Mouse (Mus musculus): ENCODE measurements at regions not wholly inside any gene's neighbourhood (a gene's known extent, or its start where the extent isn't known, plus 50 kb on each side); places are given as distances from the start of the nearest gene placed in this dataset.

DNA sequence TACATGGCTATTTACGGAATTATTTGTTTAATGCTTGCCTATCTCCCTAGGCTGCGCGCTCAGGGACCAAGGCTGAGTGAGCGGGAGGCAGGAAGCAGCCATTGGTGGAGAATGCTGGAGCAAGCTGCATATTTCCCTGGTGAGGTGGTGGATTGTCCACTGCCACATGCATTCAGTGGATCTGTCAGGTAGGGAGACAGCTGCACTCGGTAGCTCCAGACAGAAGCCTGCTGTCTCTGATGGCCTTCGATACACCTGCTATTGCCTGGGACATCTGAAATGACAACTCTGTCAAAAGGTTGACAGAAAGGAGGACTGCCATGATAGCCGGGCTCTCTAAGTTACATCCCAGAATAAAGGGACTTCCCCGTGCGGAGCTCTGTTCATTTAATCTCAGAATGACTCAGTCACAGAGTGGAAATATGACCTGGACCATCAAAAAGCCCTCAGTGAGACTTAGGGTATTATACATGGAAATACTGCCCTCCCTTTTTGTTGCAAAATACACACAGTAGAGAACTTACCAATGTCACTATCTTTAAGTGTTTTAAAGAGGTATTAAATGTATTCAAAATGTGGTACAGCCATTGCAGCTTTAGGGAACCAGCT lies 201.5 kb downstream of the Hhipl2 start:
- DNase-seq (ENCODE audit: low spot score in 2 of 2): no peak

DNA sequence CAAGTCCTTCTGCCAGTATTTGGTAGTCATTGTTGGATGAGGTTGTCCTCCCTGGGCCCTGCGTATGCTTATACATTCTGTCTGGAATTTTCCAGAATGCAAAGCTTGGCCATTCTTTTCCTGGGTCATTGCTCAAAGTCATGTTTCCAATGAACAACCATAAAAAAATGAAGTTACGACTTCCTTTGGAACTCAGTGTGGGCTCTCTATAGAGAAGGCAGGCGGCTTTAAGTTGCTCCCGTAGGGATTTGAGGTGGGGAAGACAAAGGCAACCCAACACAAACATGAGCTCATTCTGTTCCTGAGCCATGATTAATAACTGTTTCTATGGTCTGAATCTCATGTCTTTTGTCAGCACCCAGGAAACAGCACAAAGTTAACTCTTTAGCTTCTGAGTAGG lies 204.3 kb downstream of the Hhipl2 start:
- DNase-seq (ENCODE audit: low spot score in 2 of 2): no peak

DNA sequence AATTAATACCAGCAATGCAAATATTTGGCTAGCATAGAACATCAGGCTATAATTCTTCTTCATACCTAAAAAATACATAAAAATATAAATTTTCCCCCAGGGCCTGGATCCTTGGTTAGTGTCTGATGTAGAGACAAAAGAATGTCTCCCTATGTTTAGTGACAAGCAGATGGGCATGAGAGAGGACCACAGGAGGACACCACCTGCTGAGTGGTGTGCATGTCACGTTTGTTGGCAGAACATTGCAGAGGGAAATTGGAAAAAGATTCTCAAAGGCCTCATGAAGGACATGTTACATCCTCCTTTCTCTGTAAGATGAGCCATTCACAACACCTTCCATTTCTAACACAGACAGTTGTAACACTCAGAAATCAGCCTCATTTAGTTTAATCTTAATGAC lies 206.3 kb downstream of the Hhipl2 start:
- peak in 1 of 2 experiments; percentile 10 for DNase-seq (ENCODE audit: low spot score in 2 of 2)

DNA sequence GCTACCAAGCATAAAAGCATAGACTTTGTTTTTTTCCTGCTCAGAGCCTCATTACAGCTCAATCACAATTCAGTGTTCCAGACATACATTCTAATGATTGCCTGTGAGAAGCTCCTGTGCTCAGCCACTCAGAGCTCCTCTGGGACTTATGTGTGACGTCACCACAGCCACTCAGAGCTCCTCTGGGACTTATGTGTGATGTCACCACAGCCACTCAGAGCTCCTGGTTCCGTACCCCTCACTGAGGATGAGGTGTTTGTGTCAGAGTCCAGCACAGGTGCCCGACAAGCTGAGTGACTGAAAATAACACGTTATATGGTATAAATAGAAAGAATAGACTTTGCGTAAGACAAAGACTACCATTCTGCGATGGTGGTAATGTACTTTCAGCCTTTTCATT lies 215.8 kb downstream of the Hhipl2 start:
- no peak for DNase-seq (ENCODE audit: low spot score in 2 of 2)

DNA sequence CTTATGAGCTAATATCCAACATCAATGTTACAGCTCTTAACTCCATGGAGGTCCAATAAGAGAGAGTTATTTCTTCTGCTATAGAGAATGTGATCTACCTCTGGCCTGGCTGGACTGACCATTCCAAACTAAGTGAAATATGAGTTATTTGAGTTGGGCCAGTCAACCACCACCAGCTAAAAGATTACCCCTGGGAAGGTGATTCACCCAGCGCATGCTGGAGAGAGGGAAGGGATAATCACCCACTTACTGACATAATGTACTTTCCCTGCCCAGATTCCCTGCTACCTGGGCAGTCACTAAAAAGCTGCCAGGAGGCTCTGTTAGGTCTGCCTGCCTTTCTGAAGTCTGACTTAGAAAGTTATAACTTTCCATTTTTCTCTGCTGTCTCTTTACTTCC lies 216.8 kb downstream of the Hhipl2 start:
- DNase-seq (ENCODE audit: low spot score in 2 of 2): no peak

DNA sequence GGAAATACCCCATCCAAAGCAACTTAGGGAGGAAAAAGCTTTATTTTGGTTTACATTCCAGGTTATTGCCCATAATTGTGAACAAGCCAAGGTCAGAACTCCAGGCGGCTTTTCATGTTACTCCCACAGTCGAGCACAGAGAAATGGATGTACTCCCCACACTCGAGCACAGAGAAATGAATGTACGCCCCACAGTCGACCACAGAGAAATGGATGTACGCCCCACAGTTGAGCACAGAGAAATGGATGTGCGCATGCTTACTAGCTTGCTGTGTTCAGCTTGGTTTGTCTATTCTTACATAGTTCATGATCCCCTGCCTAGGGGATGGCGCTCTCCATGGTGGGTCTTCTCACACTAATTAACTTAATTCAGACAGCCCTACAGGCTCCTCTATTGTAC lies 219.2 kb downstream of the Hhipl2 start:
- DNase-seq (ENCODE audit: low spot score in 2 of 2): no peak

DNA sequence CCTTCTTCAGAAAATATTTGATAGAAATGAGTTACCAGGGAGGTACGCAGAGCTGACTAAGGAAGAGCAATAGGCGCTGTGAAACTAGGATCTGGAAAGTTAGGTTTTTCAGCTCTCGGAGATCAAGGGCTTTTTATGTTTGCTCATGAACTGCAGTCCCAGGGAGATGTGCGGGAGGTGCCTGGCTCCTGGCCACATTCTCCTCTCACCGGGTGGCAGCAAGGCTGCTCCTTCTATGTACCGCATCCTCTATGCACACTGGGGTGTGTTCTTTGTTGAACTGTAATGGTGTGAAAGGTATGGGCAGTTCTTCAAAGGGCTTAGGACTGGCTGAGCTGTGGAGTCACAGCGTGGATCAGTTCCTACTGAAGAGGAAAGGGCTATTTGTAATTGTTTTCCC lies 221.3 kb downstream of the Hhipl2 start:
- DNase-seq (ENCODE audit: low spot score in 2 of 2): no peak

DNA sequence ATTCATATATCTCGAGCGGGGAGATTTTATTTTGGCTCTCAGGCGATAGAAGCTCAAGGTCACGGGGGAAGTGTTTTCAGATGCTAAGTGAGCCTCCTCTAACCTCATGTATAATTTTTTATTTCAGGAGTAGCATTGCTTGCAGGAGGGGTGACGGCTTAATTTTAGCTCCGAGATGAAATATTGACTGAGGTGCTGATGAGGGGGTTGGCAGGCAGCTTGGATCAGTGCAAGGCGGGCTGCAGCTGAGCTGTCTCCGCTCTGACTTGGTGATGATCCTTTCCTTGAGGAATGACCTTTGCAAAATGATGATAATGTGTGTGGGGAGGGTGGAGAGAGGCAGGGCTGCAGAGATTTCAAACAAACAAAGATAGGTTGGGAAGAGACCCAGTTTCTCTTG lies 222.6 kb downstream of the Hhipl2 start:
- DNase-seq (ENCODE audit: low spot score in 2 of 2): no peak

DNA sequence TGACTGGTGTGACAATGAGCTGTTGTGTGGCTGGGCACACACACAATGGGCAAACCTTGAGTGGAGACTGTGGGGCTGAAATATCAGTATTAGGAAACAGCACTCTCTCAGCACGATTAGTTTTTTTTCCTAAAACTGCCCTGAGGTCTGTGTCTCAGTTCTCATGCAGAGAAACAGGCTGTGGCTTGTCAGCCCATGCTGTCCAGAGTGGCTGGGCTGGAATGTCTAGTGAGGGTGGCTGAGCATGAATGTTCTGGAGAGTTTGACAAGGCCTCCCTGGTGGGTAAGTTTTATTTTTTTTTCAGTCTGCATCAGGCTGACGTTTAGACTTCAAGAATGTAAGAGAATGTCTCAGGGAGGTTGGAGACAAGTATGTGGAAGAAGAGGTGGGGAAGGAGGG lies 226.0 kb downstream of the Hhipl2 start:
- no peak for DNase-seq (ENCODE audit: low spot score in 2 of 2)

DNA sequence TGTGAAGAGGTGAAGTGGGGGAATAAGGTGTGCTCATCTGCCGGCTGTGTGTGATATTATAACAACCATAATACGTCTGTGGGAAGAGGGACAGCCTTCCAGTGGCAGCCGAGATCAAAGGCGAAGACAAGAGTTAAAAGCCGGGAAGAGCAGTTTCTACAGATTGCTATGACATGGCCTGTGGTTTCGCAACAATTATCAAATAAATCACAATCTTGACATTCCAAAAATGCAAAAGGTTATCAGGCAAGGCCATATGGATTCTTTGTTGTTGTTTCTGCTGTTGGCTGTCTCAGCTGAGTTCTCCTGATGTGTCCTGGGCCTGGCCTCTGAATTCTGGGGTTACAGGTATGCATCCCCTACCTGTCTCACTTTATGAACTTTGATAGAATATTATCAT lies 235.9 kb downstream of the Hhipl2 start:
- DNase-seq (ENCODE audit: low spot score in 2 of 2): no peak

DNA sequence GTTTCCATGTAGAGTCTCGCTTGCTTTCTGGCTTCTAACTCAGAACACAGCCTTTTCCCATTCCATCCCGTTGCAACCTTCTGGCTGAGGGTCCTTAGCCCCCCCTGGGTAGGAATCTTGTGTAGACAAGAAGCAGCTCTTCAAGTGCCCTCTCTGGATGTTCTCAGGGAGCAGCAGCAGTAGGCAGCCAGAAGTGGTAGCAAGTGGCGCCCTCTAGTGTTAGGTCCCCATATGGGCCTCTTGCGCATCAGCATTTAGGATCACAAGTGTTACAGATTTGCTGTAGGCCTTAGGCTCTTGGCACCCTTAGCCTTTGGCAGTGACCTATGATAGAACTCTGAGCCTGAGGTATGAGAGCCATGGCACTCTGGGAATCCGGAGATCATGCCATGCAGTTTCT lies 239.0 kb downstream of the Hhipl2 start:
- DNase-seq (ENCODE audit: low spot score in 2 of 2): peak in 1 of 2 experiments; percentile 67

DNA sequence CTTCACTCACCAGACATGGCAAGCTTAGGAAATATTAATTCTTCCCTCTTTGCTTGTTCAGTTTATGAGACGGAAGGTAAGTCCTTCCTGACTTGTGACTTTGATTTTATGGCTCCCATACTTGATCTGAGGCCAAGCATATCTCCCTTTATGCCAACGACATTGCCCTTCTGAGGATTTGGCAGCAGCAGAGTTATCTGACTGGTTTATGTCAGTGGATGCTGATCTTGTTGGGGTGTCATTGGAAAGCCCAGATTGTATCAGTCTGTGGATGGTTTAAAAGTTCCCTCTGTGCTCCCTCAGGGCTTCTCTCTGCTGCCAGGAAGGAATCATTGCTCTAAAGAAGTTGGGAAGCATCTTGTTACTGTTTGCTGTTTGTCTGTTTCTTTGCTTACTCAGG lies 242.5 kb downstream of the Hhipl2 start:
- DNase-seq (ENCODE audit: low spot score in 2 of 2): no peak

DNA sequence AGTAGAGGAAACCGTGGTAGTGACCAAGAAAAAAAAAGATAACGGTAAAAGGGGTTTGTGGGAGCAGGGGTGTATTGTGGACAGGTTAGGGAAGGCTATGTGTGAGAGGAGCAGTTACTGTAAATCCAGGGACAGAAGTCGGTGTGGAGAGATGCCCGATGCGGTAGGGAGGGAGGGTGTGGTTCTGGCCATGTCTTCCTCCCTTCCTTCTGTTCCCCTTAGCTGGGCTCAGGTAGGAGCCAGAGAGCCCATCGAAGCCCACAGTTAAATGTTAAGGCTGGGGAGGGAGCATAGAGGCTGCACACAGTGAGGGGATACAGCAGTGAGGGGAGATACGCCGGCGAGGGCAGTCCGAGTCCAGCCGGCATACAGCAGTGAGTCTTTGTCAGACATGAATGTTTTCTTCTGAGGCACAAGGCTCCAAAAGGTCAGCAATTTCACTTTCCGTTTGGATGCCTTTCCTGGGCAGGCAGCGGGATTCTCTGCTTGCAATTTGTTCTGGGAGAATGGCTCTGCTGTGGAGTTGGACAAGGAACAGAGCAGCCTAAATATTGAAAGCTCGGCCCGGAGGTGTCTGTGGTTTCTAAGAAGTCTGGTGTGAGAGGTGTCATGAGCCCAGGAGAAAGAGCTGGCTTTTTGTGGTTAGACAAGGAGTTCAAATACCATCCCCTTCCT lies 244.5 kb downstream of the Hhipl2 start:
- DNase-seq (ENCODE audit: low spot score in 2 of 2): no peak

DNA sequence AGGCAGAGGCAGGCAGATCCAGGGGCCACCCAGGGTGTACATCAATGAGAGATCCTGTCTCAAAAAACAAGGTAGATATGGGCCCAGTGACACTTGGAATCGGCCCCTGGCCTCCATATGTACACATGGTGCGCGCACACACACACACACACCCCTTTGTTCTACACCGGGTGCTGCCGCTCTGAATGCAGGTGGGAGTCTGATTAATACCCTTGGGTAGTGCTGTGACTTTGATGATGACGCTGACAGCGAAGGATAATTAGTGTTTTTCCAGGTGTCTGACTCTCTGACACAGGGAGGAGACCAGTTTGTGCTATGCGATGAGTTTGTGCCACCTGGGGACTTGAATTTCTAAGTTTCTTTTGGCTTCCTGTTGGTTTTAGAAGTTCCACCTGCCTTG lies 251.3 kb downstream of the Hhipl2 start:
- DNase-seq (ENCODE audit: low spot score in 2 of 2): no peak

DNA sequence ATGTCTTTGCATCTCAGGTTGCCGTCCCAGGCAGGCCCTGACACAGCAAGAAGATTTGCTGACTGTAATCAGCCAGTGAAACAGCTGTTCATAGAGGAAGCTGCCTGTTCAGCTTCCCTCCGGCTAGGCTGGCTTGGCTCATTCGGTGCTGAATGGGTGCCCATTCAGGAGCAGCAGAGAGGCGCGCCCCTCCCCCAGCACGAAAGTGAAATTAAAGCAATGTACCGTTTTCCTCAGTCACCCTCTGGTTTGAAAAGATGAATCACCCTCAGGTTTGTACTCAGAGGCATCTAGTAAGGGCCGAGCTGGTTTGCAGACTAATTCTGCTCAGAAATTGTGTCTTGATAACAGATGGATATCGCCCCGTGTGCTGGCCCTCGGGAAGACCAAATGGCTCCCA lies 251.7 kb downstream of the Hhipl2 start:
- DNase-seq (ENCODE audit: low spot score in 2 of 2): peak in 1 of 2 experiments; percentile 34

DNA sequence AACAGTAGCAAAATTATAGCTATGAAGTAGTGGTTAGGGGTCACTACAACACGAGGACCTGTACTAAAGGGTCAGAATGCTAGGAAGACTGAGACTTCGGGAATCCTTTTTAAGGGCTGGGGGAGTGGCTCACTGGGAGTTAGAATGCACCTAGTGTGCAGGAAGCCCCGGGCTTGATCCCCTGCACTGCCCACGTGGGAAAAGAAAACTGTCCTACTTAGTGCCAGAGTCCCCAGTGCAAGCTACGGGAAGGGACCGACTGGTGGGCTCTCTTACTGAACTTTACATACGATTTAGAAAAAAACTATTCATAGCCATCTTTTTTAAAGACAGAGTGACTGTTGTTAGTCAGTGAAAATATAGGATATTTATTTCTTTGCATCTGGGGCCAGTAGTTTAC lies 252.5 kb downstream of the Hhipl2 start:
- no peak for DNase-seq (ENCODE audit: low spot score in 2 of 2)

DNA sequence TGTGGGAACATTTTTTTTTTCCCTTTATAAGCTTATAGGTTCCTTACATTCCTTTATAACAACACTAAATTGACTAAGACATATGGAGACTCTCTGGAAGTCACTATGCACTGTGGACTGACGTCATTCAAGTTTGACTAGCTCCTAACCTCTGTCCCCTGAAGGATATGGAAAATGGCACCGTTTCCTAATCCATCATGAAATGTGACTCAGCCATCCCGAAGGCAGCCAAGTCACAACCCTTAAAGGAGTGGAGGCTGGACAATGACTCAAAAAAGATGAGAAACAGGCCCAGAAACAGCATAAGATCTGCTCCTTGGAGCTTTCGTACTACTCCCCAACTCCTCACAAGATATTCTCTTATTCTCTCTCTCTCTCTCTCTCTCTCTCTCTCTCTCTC lies 253.5 kb downstream of the Hhipl2 start:
- no peak for DNase-seq (ENCODE audit: low spot score in 2 of 2)

DNA sequence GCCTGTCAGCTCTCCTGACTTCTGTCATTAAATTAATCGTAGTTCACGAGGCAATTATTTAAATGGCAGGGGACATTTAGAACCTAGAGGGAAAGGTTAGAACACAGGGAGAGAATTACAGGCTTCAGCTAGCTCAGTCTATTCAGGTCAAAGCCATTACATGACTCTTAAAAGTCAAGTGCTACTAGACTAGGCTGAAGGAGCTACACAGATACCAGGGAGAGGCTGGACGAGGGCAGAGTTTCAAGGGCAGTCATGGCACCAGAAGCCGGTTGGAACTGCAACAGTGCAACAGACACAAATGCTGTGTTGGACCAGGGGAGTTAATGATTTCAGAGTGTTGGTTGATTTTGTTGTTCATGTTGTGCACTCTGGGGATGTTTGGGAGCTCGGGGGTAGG lies 254.5 kb downstream of the Hhipl2 start:
- DNase-seq (ENCODE audit: low spot score in 2 of 2): no peak

DNA sequence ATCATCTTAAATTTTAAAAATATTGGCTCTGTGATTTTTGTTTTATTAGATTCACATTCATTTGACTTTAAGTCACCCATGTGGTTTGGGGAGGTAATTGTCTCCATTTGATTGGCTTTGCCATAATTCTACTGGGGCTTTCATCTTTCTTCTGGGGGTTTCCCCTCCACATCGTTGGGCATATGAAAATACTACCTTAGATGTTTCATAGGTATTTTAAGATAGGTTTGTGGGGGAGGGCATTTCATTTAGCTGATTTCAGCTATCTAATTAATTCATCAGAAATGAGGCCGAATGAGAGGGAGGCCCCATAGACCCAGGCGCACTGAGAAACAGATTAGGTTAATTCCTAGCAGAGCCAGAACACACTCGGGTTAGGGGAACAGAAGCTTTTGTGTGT lies 259.6 kb downstream of the Hhipl2 start:
- DNase-seq (ENCODE audit: low spot score in 2 of 2): no peak

DNA sequence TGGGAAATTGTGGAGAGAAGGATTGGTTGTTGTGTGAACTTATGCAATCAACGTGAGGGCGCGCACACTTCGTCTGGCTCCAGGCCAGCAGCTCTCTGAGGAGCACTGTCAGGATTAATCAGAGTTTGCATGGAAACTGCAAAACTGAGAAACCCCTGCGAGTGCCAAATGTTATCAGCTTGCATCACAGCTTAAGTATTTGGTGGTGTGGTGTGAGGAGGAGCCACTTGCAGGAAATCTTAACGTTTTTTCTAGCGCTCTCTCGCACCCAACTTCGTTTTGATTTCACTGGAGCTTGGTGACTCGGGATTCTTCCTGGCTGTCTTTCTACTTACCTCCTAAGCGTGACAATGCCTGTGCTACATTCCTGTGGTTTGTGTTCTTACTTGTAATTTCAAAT lies 261.9 kb downstream of the Hhipl2 start:
- DNase-seq (ENCODE audit: low spot score in 2 of 2): peak; percentile 7 to 32

DNA sequence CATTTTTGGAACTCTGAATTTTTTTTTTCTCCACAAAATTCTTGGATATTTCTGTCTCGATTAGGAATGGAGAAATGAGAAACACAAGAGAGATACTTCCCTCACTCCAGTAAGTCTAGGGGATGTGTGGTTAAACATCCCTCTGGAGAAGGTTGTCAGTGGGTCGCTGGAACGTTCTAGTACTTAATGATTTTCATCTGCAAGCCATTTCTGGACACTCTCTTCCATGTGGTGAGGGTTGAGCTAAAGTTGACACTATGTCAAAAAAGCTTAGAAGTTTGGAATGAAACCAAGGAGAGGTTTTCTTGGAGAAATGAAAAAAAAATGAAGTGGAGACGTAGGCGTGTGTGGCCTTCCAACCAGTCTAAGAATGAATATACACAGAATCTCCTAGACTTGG lies 268.0 kb downstream of the Hhipl2 start:
- DNase-seq (ENCODE audit: low spot score in 2 of 2): no peak

DNA sequence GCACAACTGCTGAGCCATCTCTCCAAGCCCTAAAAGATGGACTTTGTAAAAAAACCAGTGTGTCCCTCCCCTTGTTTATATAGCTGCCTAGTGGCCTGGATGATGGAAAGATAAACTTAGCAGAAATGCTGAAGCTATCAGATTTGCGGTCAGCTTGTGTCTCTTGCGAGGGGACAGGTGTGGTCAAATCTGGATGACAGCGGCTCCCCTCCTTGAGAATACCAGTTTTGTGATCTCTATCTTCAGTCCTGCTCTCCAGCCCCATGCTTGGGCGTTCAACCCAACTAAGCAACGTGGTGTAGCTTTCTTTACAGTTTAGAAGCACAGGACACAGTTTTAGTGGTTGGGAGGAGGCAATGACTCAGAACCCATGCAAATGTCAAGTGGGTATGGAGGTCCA lies 274.7 kb downstream of the Hhipl2 start:
- DNase-seq (ENCODE audit: low spot score in 2 of 2): no peak

DNA sequence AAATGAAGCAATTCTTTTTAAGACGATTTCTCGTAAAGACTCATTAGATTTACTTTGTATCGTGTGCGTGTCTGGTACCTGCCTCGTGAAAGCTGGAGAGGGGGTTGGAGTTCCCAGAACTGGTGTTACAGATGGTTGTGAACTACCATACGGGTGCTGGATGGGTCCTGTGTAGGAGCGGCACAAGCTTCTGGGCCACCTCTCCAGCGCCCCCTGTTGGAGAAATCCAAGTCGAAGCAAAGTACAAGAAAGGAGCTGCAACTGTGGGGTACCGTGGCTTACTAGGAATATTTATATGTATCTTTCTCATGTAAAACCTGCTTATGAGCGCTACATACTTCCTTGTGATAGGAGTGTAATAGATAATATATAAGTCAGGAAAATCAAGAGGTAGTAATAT lies 281.3 kb downstream of the Hhipl2 start:
- DNase-seq (ENCODE audit: low spot score in 2 of 2): peak in 1 of 2 experiments; percentile 15

All from layer of hippocampus, adult 18-20 months (tissue).